Mouse (Mus musculus) ES-E14 (cell line): ENCODE results near the gene Scnn1b. TPM values are rescaled to one million over a fixed set of nuclear protein-coding genes. Genes with fewer than 3 reads are reported as not detected.

ENCODE experiments used
- DNase-seq: peaks from one replicate; pipeline ENCODE4 v3.0.0-alpha.2; 2013; ENCODE audit warnings: low read depth, low spot score
- H3K27ac ChIP-seq: 2 replicates; pipeline ENCODE4 v1.5.1; 2012; ENCODE audit warnings: low read depth, mild to moderate bottlenecking, low read length, moderate library complexity, mixed read lengths; ENCODE audit not compliant: poor library complexity, insufficient read depth, severe bottlenecking
- H3K36me3 ChIP-seq: 2 replicates; pipeline ENCODE4 v1.6.1; 2012; ENCODE audit warnings: mild to moderate bottlenecking, low read length, moderate library complexity, mixed read lengths; ENCODE audit not compliant: control insufficient read depth, poor library complexity, insufficient read depth, severe bottlenecking
- H3K4me1 ChIP-seq, 2 experiments: fragments of 150-350 bp in 1 of 2; sonication (generic) in 1 of 2; 2 replicates each; pipeline ENCODE4 v1.6.1; 2012; ENCODE audit warnings: low read length in 2 of 2, mild to moderate bottlenecking in 1 of 2, mixed read lengths in 1 of 2; ENCODE audit not compliant: control insufficient read depth in 2 of 2, insufficient read depth in 2 of 2, poor library complexity in 1 of 2
- H3K4me3 ChIP-seq, 2 experiments: fragments of 150-350 bp in 1 of 2; sonication (generic) in 1 of 2; 2 replicates each; pipeline ENCODE4 v1.5.1; 2012; ENCODE audit warnings: low read length in 2 of 2, low read depth in 1 of 2, mild to moderate bottlenecking in 1 of 2, mixed read lengths in 1 of 2; ENCODE audit not compliant: insufficient read depth in 1 of 2, poor library complexity in 1 of 2, severe bottlenecking in 1 of 2
- H3K9ac ChIP-seq: 2 replicates; pipeline ENCODE4 v1.6.1; 2012; ENCODE audit warnings: low read depth, mild to moderate bottlenecking, low read length, mixed read lengths; ENCODE audit not compliant: poor library complexity, insufficient read depth, severe bottlenecking
- H3K9me3 ChIP-seq: fragments of 150-350 bp; sonication (generic); 2 replicates; pipeline ENCODE4 v1.6.1; 2012; ENCODE audit warnings: low read depth, mild to moderate bottlenecking, low read length; ENCODE audit not compliant: control insufficient read depth, insufficient read depth
- CHD2 ChIP-seq: IDR thresholded peaks from 2 replicates; pipeline ENCODE4 v1.6.1; 2014; ENCODE audit warnings: mild to moderate bottlenecking, low read depth, low read length, inconsistent platforms
- HCFC1 ChIP-seq: IDR thresholded peaks from 2 replicates; pipeline ENCODE4 v1.6.1; 2012; ENCODE audit warnings: low read length, inconsistent platforms, borderline replicate concordance; ENCODE audit not compliant: insufficient read depth
- MAFK ChIP-seq: IDR thresholded peaks from 2 replicates; pipeline ENCODE4 v1.6.1; 2014; ENCODE audit warnings: mild to moderate bottlenecking, low read depth, low read length, inconsistent platforms; ENCODE audit not compliant: insufficient read depth
- ZC3H11A ChIP-seq: IDR thresholded peaks from 2 replicates; pipeline ENCODE4 v1.6.1; 2012; ENCODE audit warnings: low read depth, mild to moderate bottlenecking, inconsistent platforms, low read length, borderline replicate concordance
- ZNF384 ChIP-seq: IDR thresholded peaks from 2 replicates; pipeline ENCODE4 v1.6.1; 2012; ENCODE audit warnings: low read depth, low read length, inconsistent platforms
- in situ Hi-C, 2 experiments: fragments of 600-800 bp; cut with MboI; formaldehyde crosslinking; loops; one replicate each; pipeline ENCODE4 v1.15.1; 2025; ENCODE audit warnings: low sequenced_read_pairs in 2 of 2, inconsistent platforms in 1 of 2; ENCODE audit not compliant: unreplicated experiment in 2 of 2
- total RNA-seq: library from RNA; depleted of rRNA; stranded (reverse); fragments of 300-350 nt; gene quantifications from 2 replicates; pipeline ENCODE4 v1.2.3, GENCODE M21; 2012

Scnn1b gene
- total RNA-seq, 1 experiment, result 0.22 TPM

- H3K4me3 ChIP-seq, result no peak overlapping the region
- no peaks in the 10 kb centered on the region for H3K9me3 ChIP-seq
- H3K9ac ChIP-seq, result no peak overlapping the region
- TF ChIP-seq ZNF384 (no peak), ZC3H11A (no peak), HCFC1 (no peak), CHD2 (no peak), MAFK (no peak)
- no peaks in the 10 kb centered on the region for H3K4me1 ChIP-seq
- no peak overlapping the region for H3K27ac ChIP-seq
- no peak for DNase-seq
- peaks cover 19% of the 10 kb centered on the region; the same call in 1 of the 2 replicates for H3K36me3 ChIP-seq
- in situ Hi-C loops, result no loop called here
Measured at GRCm38 (mm10) chr7:121939729-121940128, 74.9 kb downstream of the Scnn1b start.

DNA sequence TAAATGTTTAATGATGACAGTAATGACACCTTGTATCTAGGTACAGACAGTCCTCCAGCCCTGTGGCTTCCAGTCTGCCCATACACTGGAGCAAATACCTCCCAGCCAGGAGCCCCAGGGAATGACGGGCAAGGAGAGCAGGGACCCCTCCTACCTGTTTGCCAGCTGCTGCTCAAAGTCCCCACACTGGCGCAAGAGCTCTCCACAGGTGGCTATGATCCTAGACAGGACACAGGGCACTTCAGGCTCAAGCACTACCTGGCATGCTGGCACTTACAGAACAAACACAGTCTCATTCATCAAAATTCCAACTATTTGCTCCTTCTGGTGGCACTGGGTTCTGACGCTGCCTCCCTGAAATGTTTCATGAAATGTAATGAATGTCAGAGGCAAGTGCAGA, 76.2 kb downstream of the Scnn1b start:
- no peak for DNase-seq
- Histone ChIP-seq H3K9ac (no peak overlapping the region), H3K9me3 (no peaks in the 10 kb centered on the region), H3K4me3 (no peak overlapping the region), H3K4me1 (no peaks in the 10 kb centered on the region), H3K27ac (no peak overlapping the region), H3K36me3 (peaks cover 13% of the 10 kb centered on the region; the same call in 1 of the 2 replicates)
- TF ChIP-seq ZNF384 (no peak), MAFK (no peak), ZC3H11A (no peak), HCFC1 (no peak), CHD2 (no peak)
- in situ Hi-C loops, result no loop called here

- Histone ChIP-seq H3K36me3 (peaks cover 8% of the 10 kb centered on the region; the same call in 1 of the 2 replicates), H3K27ac (no peak overlapping the region), H3K9ac (no peak overlapping the region), H3K4me3 (no peak overlapping the region), H3K9me3 (no peaks in the 10 kb centered on the region), H3K4me1 (no peaks in the 10 kb centered on the region)
- DNase-seq, result no peak
- in situ Hi-C loops, result no loop called here
- TF ChIP-seq CHD2 (no peak), HCFC1 (no peak), ZC3H11A (no peak), ZNF384 (no peak), MAFK (no peak)
Measured at GRCm38 (mm10) chr7:121941640-121942039, 76.8 kb downstream of the Scnn1b start.

DNA sequence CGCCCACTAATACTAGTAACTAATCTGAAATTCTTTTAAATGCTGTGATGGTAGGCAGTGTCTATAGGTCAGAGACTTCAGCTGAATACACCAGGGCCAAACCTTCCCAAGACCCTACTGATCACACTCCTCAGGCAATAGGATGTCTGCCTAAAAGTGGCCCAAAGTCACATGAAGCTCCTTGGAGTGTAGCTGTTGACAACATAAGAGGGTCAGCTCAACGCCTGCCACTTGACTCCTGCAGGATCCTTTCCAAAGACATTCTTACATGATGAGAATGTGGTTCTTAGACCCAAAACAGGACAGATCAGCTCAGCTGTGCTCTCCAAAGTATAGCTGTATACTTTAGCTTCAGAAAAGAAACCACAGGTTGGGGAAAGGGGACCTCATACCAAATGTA, 77.5 kb downstream of the Scnn1b start:
- Histone ChIP-seq H3K4me1 (no peaks in the 10 kb centered on the region), H3K9me3 (no peaks in the 10 kb centered on the region), H3K36me3 (peaks cover 7% of the 10 kb centered on the region; the same call in 1 of the 2 replicates), H3K4me3 (no peak overlapping the region), H3K27ac (no peak overlapping the region), H3K9ac (no peak overlapping the region)
- DNase-seq, result no peak
- TF ChIP-seq CHD2, result no peak
- no peak for TF ChIP-seq ZC3H11A
- TF ChIP-seq ZNF384, result no peak
- in situ Hi-C loops, result no loop called here

GRCm38 (mm10) chr7:121946196-121946595, 81.4 kb downstream of the Scnn1b start:
- peaks cover 12% of the 10 kb centered on the region for H3K36me3 ChIP-seq
- no peak for DNase-seq
- TF ChIP-seq ZNF384, result no peak
- no peak for TF ChIP-seq MAFK
- TF ChIP-seq HCFC1, result no peak
- no peak for TF ChIP-seq ZC3H11A
- no peak for TF ChIP-seq CHD2
- in situ Hi-C loops, result no loop called here
- no peak overlapping the region for H3K27ac ChIP-seq
- H3K9me3 ChIP-seq, result no peaks in the 10 kb centered on the region
- H3K4me1 ChIP-seq, result no peaks in the 10 kb centered on the region
- H3K9ac ChIP-seq, result no peak overlapping the region
- no peak overlapping the region for H3K4me3 ChIP-seq
